Mouse (Mus musculus): ENCODE measurements around the gene Kdelc2. TPM values are rescaled to one million over a fixed set of nuclear protein-coding genes. Genes with fewer than 3 reads are reported as not detected.

Kdelc2 gene
- polyA plus RNA-seq, 1 experiment = 1.7 TPM

- H3K4me1 ChIP-seq (ENCODE audit: control insufficient read depth, insufficient read depth, insufficient read length) = no peaks in the 10 kb centered on the region; the same call in 1 of the 2 replicates
- 17% methylated on average over 21 of the region's 21 CpGs for WGBS
- no peak overlapping the region for H3K27ac ChIP-seq (ENCODE audit: insufficient read depth, low read length)
- H3K4me3 ChIP-seq (ENCODE audit: extremely low read depth, insufficient read depth, insufficient read length) = peak overlapping the region; percentile 47; the same call in 1 of the 2 replicates
- no peaks in the 10 kb centered on the region for H3K27me3 ChIP-seq (ENCODE audit: control insufficient read depth, insufficient read depth, low read length)
- TF ChIP-seq CTCF (IDR thresholded peaks at IDR 0.05; ENCODE audit: extremely low read depth, insufficient read depth, insufficient read length, insufficient replicate concordance) (no peak), POLR2A (IDR thresholded peaks at IDR 0.05; ENCODE audit: low read depth, low read length) (no peak)
- DNase-seq (ENCODE audit: low read depth in 1 of 2, low spot score in 2 of 2) = peak; percentile 79 to 83
- no peaks in the 10 kb centered on the region for H3K36me3 ChIP-seq (ENCODE audit: control insufficient read depth, insufficient read depth, low read length)
These were observed 21.2 kb downstream of the Kdelc2 start for GRCm38 (mm10) chr9:53404753-53405722.

DNA sequence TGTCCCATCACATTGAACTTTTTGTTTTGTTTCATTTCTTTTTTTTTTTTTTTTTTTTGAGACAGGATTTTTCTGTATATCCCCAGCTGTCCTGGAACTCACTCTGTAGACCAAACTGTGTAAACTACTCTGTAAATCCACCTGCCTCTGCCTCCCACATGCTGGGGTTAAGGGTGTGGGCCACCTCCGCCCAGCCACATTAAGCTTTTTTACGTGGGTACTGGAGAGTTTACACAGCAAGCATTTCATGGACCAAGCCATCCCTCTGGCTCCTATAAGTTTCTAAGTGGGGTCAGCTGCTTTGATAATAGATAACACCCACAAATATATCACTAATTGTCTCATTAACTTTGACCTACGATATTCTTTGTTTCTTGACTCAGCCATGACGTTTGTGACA lies 24.7 kb downstream of the Kdelc2 start:
- no peak overlapping the region for H3K4me3 ChIP-seq (ENCODE audit: extremely low read depth, insufficient read depth, insufficient read length)
- no peak for TF ChIP-seq CTCF (IDR thresholded peaks at IDR 0.05; ENCODE audit: extremely low read depth, insufficient read depth, insufficient read length, insufficient replicate concordance)
- TF ChIP-seq POLR2A (IDR thresholded peaks at IDR 0.05; ENCODE audit: low read depth, low read length) = no peak
- no peaks in the 10 kb centered on the region for H3K36me3 ChIP-seq (ENCODE audit: control insufficient read depth, insufficient read depth, low read length)
- no peak for DNase-seq (ENCODE audit: low read depth in 1 of 2, low spot score in 2 of 2)
- H3K27ac ChIP-seq (ENCODE audit: insufficient read depth, low read length) = no peak overlapping the region
- H3K4me1 ChIP-seq (ENCODE audit: control insufficient read depth, insufficient read depth, insufficient read length) = no peaks in the 10 kb centered on the region; the same call in 1 of the 2 replicates
- H3K27me3 ChIP-seq (ENCODE audit: control insufficient read depth, insufficient read depth, low read length) = no peaks in the 10 kb centered on the region
- 87% methylated on average over 4 of the region's 4 CpGs for WGBS

DNA sequence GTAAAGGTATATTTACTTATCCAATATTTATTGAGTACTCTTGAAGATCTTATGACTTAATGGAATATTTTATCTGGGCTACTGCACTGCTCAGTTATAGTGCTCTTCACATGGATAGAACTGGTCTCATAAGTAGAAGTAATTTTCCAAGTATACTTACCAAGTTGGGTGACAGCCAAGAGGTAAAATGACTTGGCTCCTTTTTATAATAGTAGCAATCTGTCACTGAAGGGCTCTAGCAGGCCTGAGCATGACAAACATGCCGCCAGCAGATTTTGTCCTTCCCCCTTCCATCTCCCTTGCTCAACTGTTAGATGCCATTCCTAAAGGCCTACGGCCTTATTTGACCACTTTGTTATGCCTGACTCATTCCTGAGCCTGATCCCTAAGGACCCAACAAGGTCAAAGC lies 25.1 kb downstream of the Kdelc2 start:
- 93% methylated on average over 2 of the region's 2 CpGs for WGBS
- Histone ChIP-seq H3K27me3 (ENCODE audit: control insufficient read depth, insufficient read depth, low read length) (no peaks in the 10 kb centered on the region), H3K27ac (ENCODE audit: insufficient read depth, low read length) (no peak overlapping the region), H3K4me1 (ENCODE audit: control insufficient read depth, insufficient read depth, insufficient read length) (no peaks in the 10 kb centered on the region; the same call in 1 of the 2 replicates), H3K36me3 (ENCODE audit: control insufficient read depth, insufficient read depth, low read length) (no peaks in the 10 kb centered on the region), H3K4me3 (ENCODE audit: extremely low read depth, insufficient read depth, insufficient read length) (no peak overlapping the region)
- TF ChIP-seq POLR2A (IDR thresholded peaks at IDR 0.05; ENCODE audit: low read depth, low read length) (no peak), CTCF (IDR thresholded peaks at IDR 0.05; ENCODE audit: extremely low read depth, insufficient read depth, insufficient read length, insufficient replicate concordance) (no peak)
- no peak for DNase-seq (ENCODE audit: low read depth in 1 of 2, low spot score in 2 of 2)

GRCm38 (mm10) chr9:53409427-53409826 lies 25.6 kb downstream of the Kdelc2 start:
- DNase-seq (ENCODE audit: low read depth in 1 of 2, low spot score in 2 of 2) = no peak
- Histone ChIP-seq H3K27me3 (ENCODE audit: control insufficient read depth, insufficient read depth, low read length) (no peaks in the 10 kb centered on the region), H3K4me1 (ENCODE audit: control insufficient read depth, insufficient read depth, insufficient read length) (no peaks in the 10 kb centered on the region; the same call in 1 of the 2 replicates), H3K36me3 (ENCODE audit: control insufficient read depth, insufficient read depth, low read length) (no peaks in the 10 kb centered on the region), H3K27ac (ENCODE audit: insufficient read depth, low read length) (no peak overlapping the region), H3K4me3 (ENCODE audit: extremely low read depth, insufficient read depth, insufficient read length) (no peak overlapping the region)
- TF ChIP-seq CTCF (IDR thresholded peaks at IDR 0.05; ENCODE audit: extremely low read depth, insufficient read depth, insufficient read length, insufficient replicate concordance) = no peak
- no peak for TF ChIP-seq POLR2A (IDR thresholded peaks at IDR 0.05; ENCODE audit: low read depth, low read length)
- whole genome bisulfite sequencing = 87% methylated on average over 3 of the region's 3 CpGs

DNA sequence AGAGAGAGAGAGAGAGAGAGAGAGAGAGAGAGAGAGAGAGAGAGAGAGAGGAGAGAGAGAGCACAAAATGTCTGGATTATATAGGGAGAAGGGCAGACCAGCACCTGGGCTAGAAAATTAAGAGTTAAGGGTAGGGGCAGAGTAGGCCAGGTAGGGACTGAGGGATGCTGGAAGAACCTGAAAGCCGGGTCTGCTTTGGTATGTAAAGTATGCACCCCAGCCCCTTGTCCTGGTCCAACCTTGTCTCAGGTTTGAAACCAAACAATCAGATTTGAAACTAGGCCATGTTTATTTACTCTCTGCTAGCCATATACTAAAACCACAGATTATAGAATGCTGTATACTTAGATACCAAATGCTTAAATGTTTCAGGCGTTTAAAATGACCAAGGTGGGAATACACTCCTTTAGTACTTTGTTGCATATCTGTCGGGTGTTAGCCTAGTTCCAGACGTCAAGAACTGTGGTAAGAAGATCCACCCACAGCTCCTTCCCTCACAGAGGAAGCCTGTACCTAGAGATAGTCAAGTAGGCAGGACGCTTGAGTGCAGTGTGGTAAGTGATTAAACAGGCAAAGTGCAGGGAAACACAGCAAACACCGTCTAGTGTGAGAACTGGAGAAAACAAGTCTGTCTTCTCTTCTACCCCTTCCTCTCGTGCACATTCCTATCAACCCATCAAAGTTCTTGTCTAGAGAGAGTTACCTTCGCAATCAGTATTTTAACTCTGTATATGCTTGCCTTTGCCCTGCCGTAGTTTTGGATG lies 38.5 kb downstream of the Kdelc2 start:
- no peak for DNase-seq (ENCODE audit: low read depth in 1 of 2, low spot score in 2 of 2)
- no peak for TF ChIP-seq CTCF (IDR thresholded peaks at IDR 0.05; ENCODE audit: extremely low read depth, insufficient read depth, insufficient read length, insufficient replicate concordance)
- TF ChIP-seq POLR2A (IDR thresholded peaks at IDR 0.05; ENCODE audit: low read depth, low read length) = no peak

DNA sequence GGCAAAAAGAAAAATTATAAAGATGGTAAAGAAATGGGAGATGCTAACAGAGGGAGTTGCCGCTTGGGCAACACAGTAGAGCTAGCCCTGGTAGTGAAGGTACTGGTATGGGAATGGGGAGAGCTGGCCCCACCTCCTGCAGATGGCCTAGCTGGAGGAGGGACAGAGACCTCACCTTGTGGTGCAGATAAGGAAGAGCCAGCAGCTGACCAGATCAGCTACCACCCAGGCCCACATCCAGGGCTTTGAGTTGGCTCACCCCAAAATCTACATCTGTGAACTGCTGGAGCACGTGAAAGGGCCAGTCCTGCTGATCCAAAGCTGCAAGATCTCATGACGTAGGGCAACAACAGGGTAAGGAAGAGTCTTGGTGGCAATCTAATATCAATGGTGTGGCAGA lies 42.9 kb downstream of the Kdelc2 start:
- H3K36me3 ChIP-seq (ENCODE audit: control insufficient read depth, insufficient read depth, low read length) = no peaks in the 10 kb centered on the region
- 87% methylated on average over 3 of the region's 3 CpGs for WGBS
- H3K27me3 ChIP-seq (ENCODE audit: control insufficient read depth, insufficient read depth, low read length) = no peaks in the 10 kb centered on the region
- no peaks in the 10 kb centered on the region for H3K4me1 ChIP-seq (ENCODE audit: control insufficient read depth, insufficient read depth, insufficient read length)
- H3K27ac ChIP-seq (ENCODE audit: insufficient read depth, low read length) = no peak overlapping the region
- no peak for TF ChIP-seq CTCF (IDR thresholded peaks at IDR 0.05; ENCODE audit: extremely low read depth, insufficient read depth, insufficient read length, insufficient replicate concordance)
- TF ChIP-seq POLR2A (IDR thresholded peaks at IDR 0.05; ENCODE audit: low read depth, low read length) = no peak
- H3K4me3 ChIP-seq (ENCODE audit: extremely low read depth, insufficient read depth, insufficient read length) = no peak overlapping the region
- no peak for DNase-seq (ENCODE audit: low read depth in 1 of 2, low spot score in 2 of 2)

More for the DNA sequence above, 38.5 kb downstream of the Kdelc2 start:
- 47% methylated on average over 9 of the region's 9 CpGs for WGBS
- Histone ChIP-seq H3K4me1 (ENCODE audit: control insufficient read depth, insufficient read depth, insufficient read length) (no peaks in the 10 kb centered on the region), H3K4me3 (ENCODE audit: extremely low read depth, insufficient read depth, insufficient read length) (no peak overlapping the region), H3K36me3 (ENCODE audit: control insufficient read depth, insufficient read depth, low read length) (no peaks in the 10 kb centered on the region), H3K27ac (ENCODE audit: insufficient read depth, low read length) (no peak overlapping the region), H3K27me3 (ENCODE audit: control insufficient read depth, insufficient read depth, low read length) (no peaks in the 10 kb centered on the region)

All from spleen, adult 2 months (tissue).